Mouse (Mus musculus) layer of hippocampus, postnatal 10 days (tissue): ENCODE measurements at regions not wholly inside any gene's neighbourhood (a gene's known extent, or its start where the extent isn't known, plus 50 kb on each side); places are given as distances from the start of the nearest gene placed in this dataset.

Source experiments
- DNase-seq, 2 experiments: peaks; one replicate each; pipeline ENCODE4 v3.0.0; 2021; ENCODE audit warnings: low spot score in 2 of 2

- DNase-seq, result no peak
These were observed 147.4 kb downstream of the Fam76b start for GRCm38 (mm10) chr9:13974870-13975269.

DNA sequence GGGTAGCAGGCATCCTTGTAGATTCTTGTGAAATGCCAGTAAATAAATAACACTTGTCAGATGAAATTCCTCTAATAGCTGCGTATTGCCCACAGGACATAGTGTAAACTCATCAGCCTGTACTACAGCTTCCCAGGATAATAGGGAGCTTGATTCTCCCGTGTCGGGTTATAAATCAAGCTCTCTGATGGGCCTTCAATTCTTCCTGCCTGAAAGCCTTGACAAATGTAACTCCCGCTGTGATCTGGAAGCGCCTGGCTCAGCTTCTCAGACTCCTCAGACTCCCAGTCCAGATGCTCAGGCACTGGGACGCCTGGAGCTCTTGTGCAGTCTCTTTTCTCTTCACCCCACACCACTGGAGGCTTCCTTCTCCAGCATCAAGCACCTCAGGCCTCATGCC, 151.3 kb downstream of the Fam76b start:
- no peak for DNase-seq

GRCm38 (mm10) chr9:13987486-13987885, 160.0 kb downstream of the Fam76b start:
- no peak for DNase-seq

GRCm38 (mm10) chr9:13988901-13989300, 161.4 kb downstream of the Fam76b start:
- DNase-seq, result no peak

GRCm38 (mm10) chr9:13990960-13991359, 163.4 kb downstream of the Fam76b start:
- no peak for DNase-seq

GRCm38 (mm10) chr9:13992728-13993127, 165.2 kb downstream of the Fam76b start:
- DNase-seq, result no peak

DNA sequence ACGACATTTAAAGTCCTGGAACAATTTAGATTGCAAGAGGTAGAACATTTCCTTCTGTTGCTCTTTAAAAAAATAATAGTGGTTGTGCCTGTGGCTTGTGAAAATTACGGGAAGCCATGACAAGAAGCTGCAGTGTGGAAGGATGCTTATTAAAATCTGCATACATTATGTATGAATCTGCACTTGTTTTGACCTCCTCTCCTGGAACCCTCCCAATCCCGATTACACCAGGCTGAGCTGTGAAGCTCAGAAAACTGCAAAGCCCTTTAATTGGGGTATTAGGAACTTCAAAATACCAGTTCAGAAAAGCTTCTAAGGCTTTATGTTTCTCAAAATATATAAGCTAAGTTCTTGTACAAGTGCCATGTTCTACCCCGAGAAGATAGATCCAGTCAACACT, 171.8 kb downstream of the Fam76b start:
- no peak for DNase-seq

DNA sequence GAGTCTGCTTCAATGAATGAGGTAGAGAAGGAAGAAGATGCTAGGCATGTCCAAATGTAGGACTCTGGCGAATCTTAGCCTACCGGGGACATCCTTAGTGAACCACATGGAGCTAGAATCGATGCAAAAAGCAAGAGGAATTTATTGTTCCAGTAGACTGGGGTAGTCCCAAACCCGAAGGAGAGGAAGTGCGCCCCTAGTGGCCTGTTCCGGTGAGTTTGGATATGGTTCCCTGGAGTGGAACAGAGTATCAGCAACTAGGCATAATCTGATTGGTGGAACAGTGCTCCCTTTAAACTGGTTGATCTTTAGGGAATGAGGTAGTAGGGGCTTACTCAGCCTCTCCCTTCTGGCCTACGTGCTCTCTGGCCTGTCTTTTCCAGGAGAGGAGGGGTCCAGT, 174.0 kb downstream of the Fam76b start:
- peak; percentile 58 to 59 for DNase-seq

GRCm38 (mm10) chr9:14002236-14002635, 174.7 kb downstream of the Fam76b start:
- DNase-seq, result peak; percentile 25 to 30

- no peak for DNase-seq
These were observed 175.6 kb downstream of the Fam76b start for GRCm38 (mm10) chr9:14003163-14003562.

- no peak for DNase-seq
These were observed 178.9 kb downstream of the Fam76b start for GRCm38 (mm10) chr9:14006233-14006984.

DNA sequence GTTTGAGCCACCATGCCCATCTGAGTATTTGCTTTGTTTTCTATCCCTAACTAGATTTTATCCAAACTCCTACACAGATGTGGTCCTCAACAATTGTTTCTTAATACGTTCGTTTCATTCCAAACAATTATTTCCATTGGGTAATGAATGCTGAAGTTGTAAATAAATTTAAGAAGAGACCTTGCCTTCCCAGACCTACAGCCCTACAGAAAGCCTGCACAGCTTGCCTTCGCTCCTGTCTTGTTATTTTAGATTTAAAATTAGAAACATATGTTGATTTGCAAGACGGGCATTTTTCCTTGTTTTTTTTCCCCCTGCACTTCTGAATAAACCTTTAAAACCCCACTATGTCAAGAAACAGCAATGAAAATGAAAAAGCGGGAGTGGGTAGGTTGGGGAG, 181.9 kb downstream of the Fam76b start:
- DNase-seq, result no peak

DNA sequence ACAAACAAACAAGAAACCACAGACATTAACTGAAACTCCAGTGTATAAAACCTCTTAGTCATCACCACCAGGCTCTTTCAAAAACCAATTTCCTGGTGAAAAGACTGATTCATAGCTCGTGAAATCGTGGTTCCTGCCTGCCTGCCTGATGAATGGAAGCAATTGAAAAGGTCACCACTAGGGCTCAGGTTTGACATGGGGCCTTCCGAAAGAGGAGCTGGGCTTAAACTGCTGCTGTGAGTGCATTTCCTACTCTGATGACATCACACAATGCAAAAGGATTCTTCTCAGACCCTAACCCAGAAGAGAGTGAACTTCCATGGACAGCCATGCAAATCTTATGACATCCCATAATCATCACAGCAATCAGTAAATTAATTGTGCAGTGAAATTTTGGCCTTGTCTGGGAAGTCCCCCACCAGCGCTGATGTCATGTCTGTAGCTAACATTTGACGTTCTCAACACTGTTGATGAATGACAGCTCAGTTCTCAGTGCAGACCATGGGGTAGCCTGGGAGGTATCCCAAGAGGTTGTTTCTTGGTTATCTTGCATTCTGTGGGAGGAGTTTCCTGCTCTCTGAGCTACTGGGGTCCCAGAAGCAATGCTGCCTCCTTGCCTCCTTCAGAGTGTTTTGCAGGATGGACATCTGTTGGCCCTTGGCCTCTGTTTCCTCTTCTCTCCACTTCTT, 182.9 kb downstream of the Fam76b start:
- DNase-seq, result no peak

GRCm38 (mm10) chr9:14024216-14024615, 196.7 kb downstream of the Fam76b start:
- no peak for DNase-seq

DNA sequence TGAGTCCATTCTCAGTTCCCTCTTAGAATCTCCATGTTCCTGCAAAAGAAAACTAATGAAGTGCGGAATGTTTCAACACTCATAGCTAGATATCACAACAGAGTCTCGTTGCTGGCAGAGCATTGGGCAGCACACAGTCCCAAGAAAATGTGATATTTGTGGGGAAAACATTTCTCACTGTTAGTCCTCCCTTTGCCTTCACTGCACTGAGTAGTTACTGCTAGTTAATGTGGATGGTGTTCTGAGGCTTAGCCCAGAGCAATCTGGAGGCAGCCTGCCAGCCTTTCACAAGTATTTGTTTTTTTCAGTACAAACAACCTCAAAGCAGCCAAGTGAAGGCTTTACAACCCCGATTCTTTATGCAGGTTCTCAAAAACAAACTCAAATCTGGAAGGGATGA, 197.2 kb downstream of the Fam76b start:
- no peak for DNase-seq

DNA sequence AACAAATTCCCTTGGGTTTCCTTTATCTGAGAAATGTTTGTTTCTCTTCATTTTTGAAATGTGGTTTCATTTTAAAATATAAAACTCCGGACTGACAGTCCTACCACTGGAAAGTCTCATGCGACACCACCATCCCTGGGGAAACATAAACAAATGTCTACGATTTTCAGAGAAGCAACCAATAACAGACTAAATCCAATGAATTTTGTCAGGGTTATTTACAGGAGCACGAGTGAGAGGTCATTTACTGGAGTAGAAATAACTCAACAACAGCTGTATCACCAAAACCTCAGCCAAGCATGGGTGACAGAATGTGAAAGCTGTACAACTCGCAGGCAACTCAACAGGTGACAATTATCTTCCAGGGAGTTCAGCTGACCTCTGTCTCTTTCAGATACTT, 200.5 kb downstream of the Fam76b start:
- no peak for DNase-seq

- DNase-seq, result no peak
These were observed 204.0 kb downstream of the Fam76b start for GRCm38 (mm10) chr9:14031358-14032047.

DNA sequence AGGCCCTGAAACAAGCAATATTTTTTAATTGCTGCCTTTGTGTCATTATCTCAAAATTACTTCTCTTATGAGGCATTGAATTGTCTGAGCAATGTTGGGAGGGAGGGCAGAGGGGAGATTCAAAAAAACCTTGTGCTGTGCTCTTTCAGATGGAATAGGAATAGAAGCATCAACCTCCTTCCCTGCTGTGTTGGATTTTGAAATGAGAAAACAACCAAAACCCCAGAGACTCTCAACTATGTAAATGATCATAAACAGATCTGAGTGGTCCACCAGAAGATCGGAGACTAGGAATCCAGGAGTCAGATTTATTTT, 204.5 kb downstream of the Fam76b start:
- DNase-seq, result no peak

DNA sequence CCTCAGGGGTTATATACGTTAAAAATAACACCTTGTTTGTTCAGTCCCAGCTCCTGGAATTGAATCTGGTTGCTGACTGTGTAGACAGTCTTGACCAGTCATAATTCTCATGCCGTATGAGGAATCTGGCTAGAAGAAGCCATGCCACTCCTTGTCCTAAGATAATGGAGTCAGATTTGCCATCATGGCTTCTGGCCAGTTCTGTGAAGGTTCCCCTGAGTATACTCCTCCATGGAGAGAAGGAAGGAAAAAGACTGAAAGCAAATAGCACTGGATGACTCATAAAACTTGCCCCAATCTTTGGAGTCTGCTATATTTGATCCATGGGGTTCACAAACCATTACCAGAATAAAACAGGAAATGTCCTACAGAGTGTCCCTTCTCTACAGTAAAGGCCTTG, 208.0 kb downstream of the Fam76b start:
- no peak for DNase-seq

GRCm38 (mm10) chr9:14041900-14042435, 214.5 kb downstream of the Fam76b start:
- no peak for DNase-seq

GRCm38 (mm10) chr9:14048224-14048623, 220.7 kb downstream of the Fam76b start:
- peak; percentile 45 to 60 for DNase-seq

DNA sequence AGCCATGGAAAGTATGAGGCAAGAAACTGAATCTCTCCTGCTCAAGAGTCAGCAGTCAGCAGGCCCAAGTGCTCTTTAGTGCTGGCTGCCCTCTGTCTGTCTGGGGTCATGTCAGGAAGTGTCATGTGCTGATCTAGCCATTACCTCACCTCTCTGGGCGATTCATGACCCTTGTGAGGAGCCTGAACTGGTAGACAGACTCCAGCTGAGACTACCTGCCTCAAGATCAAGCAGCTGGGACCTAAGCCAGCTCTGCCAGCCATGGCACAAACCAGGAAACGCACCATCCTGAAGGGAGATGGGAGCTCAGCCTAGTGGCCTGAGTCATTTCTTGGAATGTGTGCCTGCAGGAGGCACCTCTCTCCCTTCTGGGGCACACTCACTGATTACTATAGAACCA, 221.2 kb upstream of the Sesn3 start:
- no peak for DNase-seq
